Mouse (Mus musculus): ENCODE results near the gene Emx2.

GRCm38 (mm10) chr19:59480563-59480962, 22.4 kb downstream of the Emx2 start:
- no peak for TF ChIP-seq CTCF (IDR thresholded peaks at IDR 0.05; ENCODE audit: low read depth)
- TF ChIP-seq EP300 (optimal IDR thresholded peaks at IDR 0.05), result no peak

Measured in stomach, postnatal 0 days (tissue).